Mouse (Mus musculus) midbrain, embryonic 16.5 days (tissue): ENCODE results near the gene Parp3. TPM values are rescaled to one million over a fixed set of nuclear protein-coding genes. Genes with fewer than 3 reads are reported as not detected.

Source experiments
- ATAC-seq: fragments of 200-750 bp; cut with Nextera tagmentation; 2 replicates; pipeline ENCODE4 v1.8.0; 2017; ENCODE audit warnings: moderate TSS enrichment
- H3K27ac ChIP-seq: fragments of 300-500 bp; sonication (generic); 2 replicates; pipeline ENCODE4 v1.5.1; 2014; ENCODE audit warnings: mild to moderate bottlenecking, low read length, mixed read lengths
- H3K27me3 ChIP-seq: fragments of 300-500 bp; sonication (generic); 2 replicates; pipeline ENCODE4 v1.6.1; 2014; ENCODE audit warnings: low read depth, low read length, mixed read lengths; ENCODE audit not compliant: control insufficient read depth, insufficient read depth
- H3K36me3 ChIP-seq: fragments of 300-500 bp; sonication (generic); 2 replicates; pipeline ENCODE4 v1.6.1; 2014; ENCODE audit warnings: mild to moderate bottlenecking, low read length, moderate library complexity, mixed read lengths; ENCODE audit not compliant: control insufficient read depth, insufficient read depth
- H3K4me1 ChIP-seq: fragments of 300-500 bp; sonication (generic); 2 replicates; pipeline ENCODE4 v1.6.1; 2014; ENCODE audit warnings: mild to moderate bottlenecking, low read length, mixed read lengths; ENCODE audit not compliant: control insufficient read depth, insufficient read depth
- H3K4me2 ChIP-seq: fragments of 300-500 bp; sonication (generic); 2 replicates; pipeline ENCODE4 v1.6.1; 2014; ENCODE audit warnings: mild to moderate bottlenecking, low read length, mixed read lengths
- H3K4me3 ChIP-seq: fragments of 300-500 bp; sonication (generic); 2 replicates; pipeline ENCODE4 v1.5.1; 2014; ENCODE audit warnings: low read depth, mild to moderate bottlenecking, low read length, moderate library complexity, mixed read lengths
- H3K9ac ChIP-seq: fragments of 300-500 bp; sonication (generic); 2 replicates; pipeline ENCODE4 v1.6.1; 2014; ENCODE audit warnings: low read depth, low read length, mixed read lengths
- H3K9me3 ChIP-seq: fragments of 300-500 bp; sonication (generic); replicated peaks from 2 replicates; pipeline ENCODE4 v1.6.1; 2014; ENCODE audit warnings: mild to moderate bottlenecking, low read length, mixed read lengths; ENCODE audit not compliant: control insufficient read depth, poor library complexity, severe bottlenecking
- WGBS: fragments of 180-500 bp; shearing (Covaris S2); extraction: QIAGEN DNeasy Blood & Tissue Kit; methylation state at CpG from one replicate; pipeline ENCODE4 v1.1.7; 2014; 5-methylcytosine and 5-hydroxymethylcytosine counted together
- polyA plus RNA-seq: library from polyadenylated mRNA; unstranded; fragments of >200 nt; fragmentation: Nextera tagmentation; extraction: Ambion mirVana; gene quantifications from 2 replicates; pipeline ENCODE4 v1.2.1, GENCODE M21; 2015

Parp3 gene
- polyA plus RNA-seq, 1 experiment from 2014 or later: 0.89 TPM

GRCm38 (mm10) chr9:106457163-106457559, 19.6 kb downstream of the Parp3 start:
- peak overlapping the region; percentile 63 for H3K9ac ChIP-seq
- peak overlapping the region; percentile 32; the same call in 1 of the 2 replicates for H3K27ac ChIP-seq
- peaks cover 16% of the 10 kb centered on the region; the same call in 1 of the 2 replicates for H3K36me3 ChIP-seq
- no peaks in the 10 kb centered on the region for H3K27me3 ChIP-seq
- peaks cover 53% of the 10 kb centered on the region for H3K4me1 ChIP-seq
- peak overlapping the region; percentile 20 for H3K4me3 ChIP-seq
- WGBS: 32% methylated on average over 9 of the region's 9 CpGs
- peak overlapping the region; percentile 98 for H3K4me2 ChIP-seq
- ATAC-seq: no peak
- no peaks in the 10 kb centered on the region for H3K9me3 ChIP-seq

- peak overlapping the region; percentile 55 for H3K27ac ChIP-seq
- peak overlapping the region; percentile 63 for H3K9ac ChIP-seq
- H3K27me3 ChIP-seq: no peaks in the 10 kb centered on the region
- peaks cover 53% of the 10 kb centered on the region for H3K4me1 ChIP-seq
- peak overlapping the region; percentile 98 for H3K4me2 ChIP-seq
- H3K4me3 ChIP-seq: peak overlapping the region; percentile 20
- 20% methylated on average over 15 of the region's 15 CpGs for WGBS
- H3K9me3 ChIP-seq: no peaks in the 10 kb centered on the region
- H3K36me3 ChIP-seq: peaks cover 12% of the 10 kb centered on the region; the same call in 1 of the 2 replicates
- ATAC-seq: no peak
Observed at GRCm38 (mm10) chr9:106456325-106457162, 20.2 kb downstream of the Parp3 start.

GRCm38 (mm10) chr9:106454888-106455681, 21.7 kb downstream of the Parp3 start:
- Histone ChIP-seq H3K27ac (peak overlapping the region; percentile 92), H3K4me2 (peak overlapping the region; percentile 98), H3K36me3 (no peaks in the 10 kb centered on the region; the same call in 1 of the 2 replicates), H3K27me3 (no peaks in the 10 kb centered on the region), H3K4me1 (peaks cover 56% of the 10 kb centered on the region), H3K9me3 (no peaks in the 10 kb centered on the region), H3K4me3 (peak overlapping the region; percentile 63), H3K9ac (peak overlapping the region; percentile 72)
- peak; percentile 43 for ATAC-seq
- WGBS: 2% methylated on average over 14 of the region's 17 CpGs

- Histone ChIP-seq H3K4me2 (peak overlapping the region; percentile 98), H3K36me3 (no peaks in the 10 kb centered on the region), H3K27me3 (no peaks in the 10 kb centered on the region), H3K9ac (peak overlapping the region; percentile 72), H3K4me3 (peak overlapping the region; percentile 63), H3K27ac (peak overlapping the region; percentile 92), H3K4me1 (peaks cover 53% of the 10 kb centered on the region), H3K9me3 (no peaks in the 10 kb centered on the region)
- ATAC-seq: peak; percentile 9
- 2% methylated on average over 15 of the region's 20 CpGs for WGBS
Observed at GRCm38 (mm10) chr9:106454071-106454761, 22.5 kb downstream of the Parp3 start.

- WGBS: under 1% methylated on average over 36 of the region's 74 CpGs
- no peaks in the 10 kb centered on the region for H3K9me3 ChIP-seq
Observed at GRCm38 (mm10) chr9:106453271-106454070, 23.3 kb downstream of the Parp3 start, which contains the start of gene Pcbp4. TSS of gene Pcbp4 (plus strand) at chr9:106453291.

GRCm38 (mm10) chr9:106452821-106453220, 23.9 kb downstream of the Parp3 start:
- peak overlapping the region; percentile 92 for H3K27ac ChIP-seq
- no peaks in the 10 kb centered on the region for H3K27me3 ChIP-seq
- peak overlapping the region; percentile 72 for H3K9ac ChIP-seq
- H3K36me3 ChIP-seq: no peaks in the 10 kb centered on the region
- H3K4me3 ChIP-seq: peak overlapping the region; percentile 63
- ATAC-seq: no peak
- H3K4me2 ChIP-seq: peak overlapping the region; percentile 98
- 0% methylated on average over 4 of the region's 7 CpGs for WGBS
- no peaks in the 10 kb centered on the region for H3K9me3 ChIP-seq
- H3K4me1 ChIP-seq: peaks cover 52% of the 10 kb centered on the region

More at GRCm38 (mm10) chr9:106453271-106454070, 23.3 kb downstream of the Parp3 start, which contains the start of gene Pcbp4:
- peak; percentile 50 for ATAC-seq
- Histone ChIP-seq H3K9ac (peak within 1 kb of the TSS; percentile 72), H3K27ac (peak within 1 kb of the TSS; percentile 92), H3K27me3 (no peaks in the 10 kb centered on the region), H3K4me3 (peak within 1 kb of the TSS; percentile 63), H3K36me3 (no peaks in the 10 kb centered on the region), H3K4me1 (peaks cover 53% of the 10 kb centered on the region), H3K4me2 (peak within 1 kb of the TSS; percentile 98)

GRCm38 (mm10) chr9:106452351-106452750, 24.4 kb downstream of the Parp3 start:
- Histone ChIP-seq H3K9me3 (no peaks in the 10 kb centered on the region), H3K4me2 (peak overlapping the region; percentile 98), H3K4me3 (peak overlapping the region; percentile 63; the same call in 1 of the 2 replicates), H3K4me1 (peaks cover 51% of the 10 kb centered on the region), H3K36me3 (no peaks in the 10 kb centered on the region), H3K27ac (peak overlapping the region; percentile 92), H3K9ac (peak overlapping the region; percentile 72), H3K27me3 (no peaks in the 10 kb centered on the region)
- 21% methylated on average over 6 of the region's 6 CpGs for WGBS
- ATAC-seq: no peak

GRCm38 (mm10) chr9:106451899-106452298, 24.9 kb downstream of the Parp3 start:
- Histone ChIP-seq H3K9me3 (no peaks in the 10 kb centered on the region), H3K4me1 (peaks cover 48% of the 10 kb centered on the region), H3K4me3 (no peak overlapping the region), H3K4me2 (no peak overlapping the region), H3K36me3 (no peaks in the 10 kb centered on the region), H3K27me3 (no peaks in the 10 kb centered on the region), H3K9ac (no peak overlapping the region), H3K27ac (no peak overlapping the region)
- no peak for ATAC-seq
- WGBS: 61% methylated on average over 2 of the region's 2 CpGs
